Mouse (Mus musculus) heart, embryonic 14.5 days (tissue): ENCODE measurements around the gene Dtl. TPM values are rescaled to one million over a fixed set of nuclear protein-coding genes. Genes with fewer than 3 reads are reported as not detected.

Experiments
- ATAC-seq: fragments of 200-750 bp; cut with Nextera tagmentation; 2 replicates; pipeline ENCODE4 v1.8.0; 2017; ENCODE audit warnings: low read depth, moderate TSS enrichment; ENCODE audit not compliant: insufficient number of reproducible peaks, insufficient read depth, low FRiP score
- H3K27ac ChIP-seq, 2 experiments: fragments of 200-500 bp in 1 of 2; fragments of 300-500 bp in 1 of 2; sonication (generic) in 1 of 2; replicated peaks in 1 of 2; 2 replicates each; pipeline ENCODE4 v1.5.1; 2012 to 2014; ENCODE audit warnings: low read depth in 2 of 2, low read length in 2 of 2, control low read depth in 1 of 2, mild to moderate bottlenecking in 1 of 2, mixed read lengths in 1 of 2; ENCODE audit not compliant: control insufficient read depth in 1 of 2, insufficient read depth in 1 of 2
- H3K27me3 ChIP-seq: fragments of 300-500 bp; sonication (generic); 2 replicates; pipeline ENCODE4 v1.6.1; 2014; ENCODE audit warnings: mild to moderate bottlenecking, low read length, control low read depth; ENCODE audit not compliant: control insufficient read depth, insufficient read depth
- H3K36me3 ChIP-seq: fragments of 300-500 bp; sonication (generic); 2 replicates; pipeline ENCODE4 v1.6.1; 2014; ENCODE audit warnings: mild to moderate bottlenecking, control low read depth, low read length, mixed read lengths; ENCODE audit not compliant: control insufficient read depth, insufficient read depth
- H3K4me1 ChIP-seq, 2 experiments: fragments of 200-500 bp in 1 of 2; fragments of 300-500 bp in 1 of 2; sonication (generic) in 1 of 2; 2 replicates each; pipeline ENCODE4 v1.6.1; 2012 to 2014; ENCODE audit warnings: low read length in 2 of 2, control low read depth in 1 of 2, mixed read lengths in 1 of 2; ENCODE audit not compliant: control insufficient read depth in 2 of 2, insufficient read depth in 2 of 2
- H3K4me2 ChIP-seq: fragments of 300-500 bp; sonication (generic); 2 replicates; pipeline ENCODE4 v1.6.1; 2014; ENCODE audit warnings: mild to moderate bottlenecking, low read length
- H3K4me3 ChIP-seq, 2 experiments: fragments of 200-500 bp in 1 of 2; fragments of 300-500 bp in 1 of 2; sonication (generic) in 1 of 2; 2 replicates each; pipeline ENCODE4 v1.5.1; 2012 to 2014; ENCODE audit warnings: low read length in 2 of 2, mild to moderate bottlenecking in 2 of 2, control low read depth in 1 of 2, low read depth in 1 of 2, moderate library complexity in 1 of 2; ENCODE audit not compliant: control insufficient read depth in 1 of 2, insufficient read depth in 1 of 2
- H3K9ac ChIP-seq: fragments of 300-500 bp; sonication (generic); 2 replicates; pipeline ENCODE4 v1.6.1; 2014; ENCODE audit warnings: mild to moderate bottlenecking, low read length
- H3K9me3 ChIP-seq: fragments of 300-500 bp; sonication (generic); 2 replicates; pipeline ENCODE4 v1.6.1; 2016; ENCODE audit warnings: low read length, control low read depth; ENCODE audit not compliant: control insufficient read depth
- WGBS: fragments of 180-500 bp; shearing (Covaris S2); extraction: QIAGEN DNeasy Blood & Tissue Kit; methylation state at CpG from one replicate; pipeline ENCODE4 v1.1.7; 2014; 5-methylcytosine and 5-hydroxymethylcytosine counted together
- polyA plus RNA-seq: library from polyadenylated mRNA; unstranded; fragments of >200 nt; fragmentation: Nextera tagmentation; extraction: Ambion mirVana; gene quantifications from 2 replicates; pipeline ENCODE4 v1.2.1, GENCODE M21; 2014

Dtl gene
- polyA plus RNA-seq = 27.2 and 30.4 TPM in 2 replicates

DNA sequence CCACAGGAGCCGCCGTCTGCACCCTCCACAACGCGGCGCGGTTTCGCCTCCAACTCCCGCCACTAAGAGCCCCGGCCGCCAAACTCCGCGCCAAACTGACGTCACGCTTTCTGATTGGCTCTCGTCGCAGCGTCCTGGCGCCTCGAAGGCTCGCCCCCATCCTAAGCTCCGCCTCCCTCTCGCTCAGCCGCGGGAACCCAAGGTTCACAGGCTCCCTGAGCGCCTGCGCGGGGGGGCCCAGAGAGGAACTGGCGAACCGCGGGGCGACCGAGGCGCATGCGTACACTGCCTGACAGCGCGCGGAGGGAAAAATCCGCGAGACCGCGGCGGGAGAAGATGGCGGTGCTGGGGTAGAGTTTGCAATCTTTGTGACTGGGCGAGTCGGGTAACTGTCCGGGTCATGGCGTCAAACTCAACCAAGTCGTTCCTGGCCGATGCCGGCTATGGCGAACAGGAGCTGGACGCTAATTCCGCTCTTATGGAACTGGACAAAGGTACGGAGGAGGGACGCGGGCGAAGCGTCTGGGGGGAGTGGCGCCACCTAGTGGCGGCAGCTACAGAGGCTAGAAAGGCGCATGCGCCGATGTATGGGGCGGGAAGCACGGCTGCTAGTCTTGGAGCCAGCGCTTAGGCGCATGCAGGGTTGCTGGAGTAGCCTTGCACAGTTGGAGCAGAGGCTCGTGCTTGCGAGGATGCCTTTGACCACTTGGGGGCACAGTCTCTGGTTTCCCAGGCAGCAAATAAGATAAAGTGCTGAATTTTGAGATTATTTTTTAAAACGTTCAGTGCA is at the start of gene Dtl, which contains the start of gene Ints7:
Dtl (minus strand) TSS at position 87 of the 790 bp plus-strand sequence.
Ints7 (plus strand) TSS at position 179 of the 790 bp plus-strand sequence.
- H3K4me2 ChIP-seq = peak within 1 kb of the TSS; percentile 89
- peak within 1 kb of the TSS; percentile 78 to 86 for H3K4me3 ChIP-seq
- peaks cover 4% of the 10 kb centered on the region; the same call in 1 of the 2 replicates for H3K36me3 ChIP-seq
- ATAC-seq = peak; percentile 99
- H3K9ac ChIP-seq = peak within 1 kb of the TSS; percentile 82
- peaks cover 6% of the 10 kb centered on the region; the same call in 1 of the 2 replicates for H3K9me3 ChIP-seq
- no peaks in the 10 kb centered on the region for H3K27me3 ChIP-seq
- H3K27ac ChIP-seq = peak within 1 kb of the TSS; percentile 94 to 98
- peaks cover 4 to 28% of the 10 kb centered on the region in 2 experiments for H3K4me1 ChIP-seq
- under 1% methylated on average over 70 of the region's 70 CpGs for WGBS

DNA sequence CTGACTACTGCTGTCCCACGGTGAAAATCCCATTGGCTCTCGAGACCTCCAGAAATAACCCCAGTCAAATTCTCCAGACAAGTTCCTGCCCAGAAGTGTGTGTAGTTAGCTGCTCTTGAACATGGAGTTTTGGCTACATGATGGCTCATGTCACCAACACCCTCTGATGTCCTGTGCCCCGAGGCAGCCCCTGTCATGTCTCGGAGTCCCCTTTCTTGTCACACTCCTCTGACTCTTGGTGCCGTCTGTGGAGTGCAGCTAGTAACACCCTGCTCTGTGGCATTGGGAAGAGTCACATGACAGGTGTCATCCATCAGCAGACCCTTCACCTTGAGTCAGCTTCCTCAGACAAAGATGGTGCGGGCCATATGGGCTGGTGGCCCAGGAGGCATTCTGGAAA is 49.7 kb upstream of the Dtl start:
- no peak overlapping the region for H3K4me3 ChIP-seq
- 25% methylated on average over 6 of the region's 6 CpGs for WGBS
- no peaks in the 10 kb centered on the region for H3K27me3 ChIP-seq

GRCm38 (mm10) chr1:191624492-191624891 is 49.1 kb upstream of the Dtl start:
- H3K4me3 ChIP-seq = no peak overlapping the region
- no peaks in the 10 kb centered on the region for H3K9me3 ChIP-seq
- no peak overlapping the region for H3K4me2 ChIP-seq
- H3K27ac ChIP-seq = peak overlapping the region in 1 of 2 experiments; percentile 68; a peak in 2 of 4 replicates
- H3K36me3 ChIP-seq = peaks cover 33% of the 10 kb centered on the region
- H3K9ac ChIP-seq = no peak overlapping the region
- 63% methylated on average over 6 of the region's 6 CpGs for WGBS
- H3K27me3 ChIP-seq = no peaks in the 10 kb centered on the region
- H3K4me1 ChIP-seq = peaks cover 29% of the 10 kb centered on the region in 2 experiments
- ATAC-seq = no peak

More for the DNA sequence above, 49.7 kb upstream of the Dtl start:
- Histone ChIP-seq H3K4me1 (peaks cover 29% of the 10 kb centered on the region in 2 experiments), H3K9me3 (no peaks in the 10 kb centered on the region), H3K4me2 (no peak overlapping the region), H3K27ac (peak overlapping the region; percentile 37 to 68; a peak in 3 of 4 replicates), H3K9ac (no peak overlapping the region), H3K36me3 (peaks cover 27% of the 10 kb centered on the region)
- no peak; the same call in 1 of the 2 replicates for ATAC-seq

- Histone ChIP-seq H3K4me1 (peaks cover 31 to 32% of the 10 kb centered on the region in 2 experiments), H3K36me3 (peaks cover 49% of the 10 kb centered on the region)
These were observed 47.5 kb upstream of the Dtl start for GRCm38 (mm10) chr1:191622801-191623200.

DNA sequence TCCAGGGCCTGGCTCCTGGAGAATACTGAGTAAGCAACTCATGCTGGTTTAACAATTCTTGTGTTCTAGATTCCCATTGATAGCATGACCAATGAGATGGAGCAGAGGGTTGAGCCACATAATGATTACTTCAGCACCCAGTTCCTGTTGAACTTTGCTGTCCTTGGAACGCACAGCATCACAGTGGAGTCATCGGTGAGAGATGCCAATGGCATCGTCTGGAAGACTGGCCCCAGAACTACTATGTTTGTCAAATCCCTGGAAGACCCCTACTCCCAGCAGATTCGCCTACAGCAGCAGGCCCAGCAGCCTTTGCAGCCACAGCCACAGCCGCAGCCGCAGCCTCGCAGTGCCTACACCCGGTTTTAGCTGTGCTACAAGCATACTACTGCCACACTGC is 45.8 kb upstream of the Dtl start:
- Histone ChIP-seq H3K4me2 (no peak overlapping the region), H3K27ac (no peak overlapping the region), H3K36me3 (peaks cover 66% of the 10 kb centered on the region), H3K27me3 (no peaks in the 10 kb centered on the region), H3K9ac (no peak overlapping the region), H3K9me3 (no peaks in the 10 kb centered on the region), H3K4me3 (no peak overlapping the region), H3K4me1 (peaks cover 28 to 31% of the 10 kb centered on the region in 2 experiments)
- no peak for ATAC-seq
- 92% methylated on average over 8 of the region's 8 CpGs for WGBS

More at GRCm38 (mm10) chr1:191622801-191623200, 47.5 kb upstream of the Dtl start:
- Histone ChIP-seq H3K4me2 (no peak overlapping the region), H3K9ac (no peak overlapping the region), H3K9me3 (no peaks in the 10 kb centered on the region), H3K27me3 (no peaks in the 10 kb centered on the region), H3K4me3 (no peak overlapping the region), H3K27ac (peak overlapping the region in 1 of 2 experiments; percentile 43; a peak in 1 of 4 replicates)
- WGBS = 32% methylated on average over 8 of the region's 8 CpGs
- peak; percentile 69 for ATAC-seq

DNA sequence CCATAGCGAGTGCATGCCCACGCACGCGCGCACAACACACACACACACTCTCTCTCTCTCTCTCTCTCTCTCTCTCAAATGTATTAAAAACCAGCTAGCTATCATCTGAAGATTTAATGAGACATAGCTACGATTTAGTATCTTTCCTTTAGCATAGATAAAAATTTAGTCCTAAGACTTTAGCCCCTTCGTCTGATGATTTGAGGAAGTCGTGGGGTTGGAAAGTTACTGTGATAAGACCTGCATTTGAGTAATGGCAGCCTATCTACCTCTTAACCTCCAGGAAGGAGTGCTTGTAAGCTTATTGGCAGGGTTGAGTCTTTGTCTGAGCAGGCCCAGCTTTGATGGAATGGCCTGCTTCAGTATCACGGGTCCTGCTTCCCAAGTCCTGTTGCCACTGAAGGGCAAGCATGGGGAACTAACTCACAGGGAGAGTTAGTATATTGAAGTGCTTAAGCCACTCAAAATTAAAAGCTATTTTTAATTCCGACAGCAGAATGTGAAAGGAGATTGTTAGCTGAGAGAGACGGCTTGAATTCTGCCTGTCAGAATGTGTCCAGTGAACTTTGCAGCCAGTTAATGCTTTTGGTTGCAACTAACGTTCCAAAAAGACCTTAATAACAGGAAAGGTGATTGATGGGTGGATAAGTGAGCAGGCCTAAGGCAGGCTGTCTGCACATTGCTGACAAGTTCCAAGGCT is 42.9 kb upstream of the Dtl start:
- H3K27me3 ChIP-seq = no peaks in the 10 kb centered on the region
- no peak for ATAC-seq
- no peak overlapping the region for H3K4me2 ChIP-seq
- H3K9me3 ChIP-seq = no peaks in the 10 kb centered on the region
- H3K4me1 ChIP-seq = peaks cover 7 to 11% of the 10 kb centered on the region in 2 experiments; a peak in 2 of 4 replicates
- H3K9ac ChIP-seq = no peak overlapping the region
- H3K4me3 ChIP-seq = no peak overlapping the region
- H3K27ac ChIP-seq = peak overlapping the region; percentile 65 to 66
- peaks cover 95% of the 10 kb centered on the region for H3K36me3 ChIP-seq
- 64% methylated on average over 12 of the region's 12 CpGs for WGBS

DNA sequence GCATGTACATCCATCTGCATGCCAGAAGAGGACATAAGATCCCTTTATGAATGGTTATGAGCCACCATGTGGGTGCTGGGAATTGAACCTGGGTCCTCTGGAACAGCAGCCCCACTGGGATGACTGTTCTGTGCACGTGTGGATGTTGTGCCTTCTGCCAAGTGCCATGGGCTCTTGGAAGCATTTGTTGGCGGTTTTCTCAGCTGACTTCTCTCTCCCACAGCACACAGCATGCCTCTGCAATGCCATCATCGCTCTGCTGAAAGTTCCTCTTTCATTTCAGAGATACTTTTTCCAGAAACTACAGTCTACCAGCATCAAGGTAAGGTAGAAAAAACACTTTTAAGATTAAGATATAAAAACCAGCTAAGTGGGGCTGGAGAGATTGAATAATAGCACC is 42.2 kb upstream of the Dtl start:
- H3K36me3 ChIP-seq = peaks cover 99% of the 10 kb centered on the region
- H3K27ac ChIP-seq = peak overlapping the region; percentile 58 to 65
- H3K4me2 ChIP-seq = no peak overlapping the region
- 71% methylated on average over 3 of the region's 3 CpGs for WGBS
- no peak overlapping the region for H3K4me3 ChIP-seq
- peaks cover 3 to 7% of the 10 kb centered on the region in 2 experiments; a peak in 2 of 4 replicates for H3K4me1 ChIP-seq
- no peaks in the 10 kb centered on the region for H3K9me3 ChIP-seq
- H3K9ac ChIP-seq = no peak overlapping the region
- H3K27me3 ChIP-seq = no peaks in the 10 kb centered on the region
- no peak for ATAC-seq
